Mouse (Mus musculus): Measurements from ENCODE around the gene Ccs. TPM values are rescaled to one million over a fixed set of nuclear protein-coding genes. Genes with fewer than 3 reads are reported as not detected.
"Not testable (repeated sequence)": the region's sequence is repeated elsewhere in the genome, so short reads cannot be mapped to it uniquely, and the experiment has no call there.

Gene Ccs
- total RNA-seq, 1 experiment from 2014 or later, result 24.7 TPM

DNA sequence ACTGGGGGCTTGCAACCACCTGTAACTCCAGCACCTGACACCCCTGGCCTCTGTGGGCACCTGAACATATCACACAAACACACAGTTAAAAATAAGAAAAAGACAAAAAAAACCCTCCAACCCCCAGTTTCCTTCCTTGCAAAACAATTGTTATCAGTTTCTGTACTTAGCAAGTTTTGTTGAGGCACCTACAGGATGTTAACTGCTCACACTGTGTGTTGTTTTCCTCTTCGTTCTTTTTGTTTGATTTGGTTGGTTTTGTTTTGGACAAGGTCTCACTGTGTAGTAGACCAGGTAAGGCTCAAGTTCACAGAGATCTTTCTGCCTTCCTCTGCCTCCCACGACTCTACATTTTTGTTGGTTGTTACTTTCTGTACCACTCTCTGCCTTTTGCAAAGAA, 3.5 kb upstream of the Ccs start:
- no peak for ATAC-seq (replicated peaks in 1 of 2; ENCODE audit: insufficient read depth in 1 of 2, low FRiP score in 2 of 2, low TSS enrichment in 1 of 2, low read depth in 1 of 2, poor library complexity in 2 of 2, severe bottlenecking in 2 of 2)

DNA sequence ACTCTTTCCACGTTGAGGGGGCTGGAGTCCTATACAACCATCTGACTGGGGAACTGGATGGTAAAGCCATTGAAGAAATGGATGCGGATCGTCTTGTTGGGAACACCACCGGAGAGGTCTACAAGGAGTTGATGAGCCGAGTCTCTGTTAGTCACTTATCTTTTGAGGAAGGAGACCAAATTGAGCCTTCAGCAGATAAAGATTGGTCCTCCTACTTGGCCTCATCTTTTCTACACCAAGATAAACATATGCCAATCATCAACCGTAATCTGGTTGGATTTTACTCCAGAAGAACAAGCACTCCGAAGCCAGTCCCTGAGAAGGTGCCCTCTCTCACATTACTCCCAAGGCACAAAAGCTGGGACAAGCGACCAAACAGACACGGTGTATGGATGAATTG, 1.7 kb upstream of the Ccs start:
- ATAC-seq (replicated peaks in 1 of 2; ENCODE audit: insufficient read depth in 1 of 2, low FRiP score in 2 of 2, low TSS enrichment in 1 of 2, low read depth in 1 of 2, poor library complexity in 2 of 2, severe bottlenecking in 2 of 2), result no peak

DNA sequence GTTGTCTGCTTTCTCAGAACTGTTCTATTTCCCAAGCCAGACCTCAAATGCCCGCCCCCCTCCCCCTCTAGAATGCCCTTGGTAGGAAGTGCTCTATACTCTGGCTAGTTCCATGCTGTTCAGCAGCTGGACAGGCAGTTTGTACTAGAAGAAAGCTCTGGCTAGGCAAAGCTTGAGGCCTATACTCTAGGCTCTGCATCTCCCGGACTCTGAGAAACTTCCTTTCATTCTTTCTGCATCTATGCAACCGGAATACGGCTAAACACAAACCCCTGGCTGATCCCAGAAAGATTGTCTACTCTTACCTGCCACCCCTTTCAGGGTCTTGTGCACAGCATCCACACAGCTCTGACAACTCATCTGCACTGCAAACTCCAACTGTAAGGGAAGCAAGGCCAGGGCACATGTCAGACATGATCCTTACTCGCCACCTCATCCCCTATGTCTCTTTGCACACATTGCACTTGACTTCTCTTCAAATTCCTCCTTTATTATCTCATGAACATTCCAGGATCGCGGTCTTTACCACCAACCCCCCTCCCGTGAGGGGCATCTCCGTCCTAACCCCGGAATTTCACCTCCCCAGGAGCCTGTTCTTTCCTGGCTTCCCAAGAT, 499 bp downstream of the Ccs start:
- no peak for ATAC-seq (replicated peaks in 1 of 2; ENCODE audit: insufficient read depth in 1 of 2, low FRiP score in 2 of 2, low TSS enrichment in 1 of 2, low read depth in 1 of 2, poor library complexity in 2 of 2, severe bottlenecking in 2 of 2)

DNA sequence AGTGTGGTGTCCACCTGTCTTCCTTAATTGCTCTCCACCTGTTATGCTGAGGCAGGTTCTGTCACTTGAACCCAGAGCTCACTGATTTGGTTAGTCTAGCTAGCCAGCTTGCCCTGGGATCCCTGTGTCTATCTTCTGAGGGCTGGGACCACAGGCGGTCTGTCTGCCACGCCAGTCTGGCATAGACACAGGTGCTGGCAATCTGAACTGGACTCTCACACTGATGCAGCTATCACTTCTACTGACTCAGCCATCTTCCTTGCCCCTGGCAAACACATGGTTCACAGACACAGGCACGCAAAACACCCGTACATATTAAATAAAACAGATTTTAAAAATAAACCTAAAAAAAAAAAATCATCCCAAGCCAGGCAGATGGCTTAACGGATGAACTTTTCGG, 2.1 kb downstream of the Ccs start:
- no peak for ATAC-seq (replicated peaks in 1 of 2; ENCODE audit: insufficient read depth in 1 of 2, low FRiP score in 2 of 2, low TSS enrichment in 1 of 2, low read depth in 1 of 2, poor library complexity in 2 of 2, severe bottlenecking in 2 of 2)

DNA sequence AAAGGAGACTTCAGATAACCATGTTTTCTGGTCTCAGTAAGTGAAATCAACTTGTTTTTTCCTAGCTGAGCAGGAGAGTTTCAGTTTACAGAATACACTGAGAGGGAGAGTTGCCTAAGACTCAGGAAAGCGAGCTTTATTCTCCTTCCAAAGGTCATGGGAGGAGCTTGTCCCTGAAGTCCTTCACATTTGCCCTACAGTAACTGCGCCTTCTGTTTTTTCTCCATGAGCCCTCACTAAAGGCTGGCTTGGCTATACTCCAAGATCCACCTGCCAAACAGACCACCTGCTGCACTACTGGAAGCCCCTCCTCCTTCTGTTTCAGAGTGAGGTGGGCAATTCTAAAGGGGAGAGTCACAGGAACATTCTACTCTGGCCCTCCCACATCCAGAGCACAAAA, 3.0 kb downstream of the Ccs start:
- no peak for ATAC-seq (replicated peaks in 1 of 2; ENCODE audit: insufficient read depth in 1 of 2, low FRiP score in 2 of 2, low TSS enrichment in 1 of 2, low read depth in 1 of 2, poor library complexity in 2 of 2, severe bottlenecking in 2 of 2)

DNA sequence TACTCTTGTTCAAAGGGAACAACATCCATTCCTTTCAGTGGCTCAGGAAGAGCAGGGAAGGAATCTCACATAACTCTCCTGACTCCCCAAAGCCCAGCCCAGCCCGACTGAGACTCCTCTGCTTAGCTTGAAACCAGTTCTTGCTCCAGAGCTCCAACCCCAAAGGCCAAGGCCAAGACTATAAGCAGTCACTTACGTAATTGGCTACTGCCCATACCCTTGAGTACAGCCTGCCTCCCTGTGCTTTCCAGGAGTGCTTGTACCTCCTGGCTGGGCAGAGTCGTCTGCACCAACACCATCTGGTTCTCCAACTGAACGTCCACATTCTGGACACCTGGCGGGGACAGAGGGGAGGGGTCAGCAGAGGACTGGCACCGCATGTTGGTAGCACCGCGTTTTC, 5.2 kb downstream of the Ccs start:
- ATAC-seq (replicated peaks in 1 of 2; ENCODE audit: insufficient read depth in 1 of 2, low FRiP score in 2 of 2, low TSS enrichment in 1 of 2, low read depth in 1 of 2, poor library complexity in 2 of 2, severe bottlenecking in 2 of 2), result no peak

DNA sequence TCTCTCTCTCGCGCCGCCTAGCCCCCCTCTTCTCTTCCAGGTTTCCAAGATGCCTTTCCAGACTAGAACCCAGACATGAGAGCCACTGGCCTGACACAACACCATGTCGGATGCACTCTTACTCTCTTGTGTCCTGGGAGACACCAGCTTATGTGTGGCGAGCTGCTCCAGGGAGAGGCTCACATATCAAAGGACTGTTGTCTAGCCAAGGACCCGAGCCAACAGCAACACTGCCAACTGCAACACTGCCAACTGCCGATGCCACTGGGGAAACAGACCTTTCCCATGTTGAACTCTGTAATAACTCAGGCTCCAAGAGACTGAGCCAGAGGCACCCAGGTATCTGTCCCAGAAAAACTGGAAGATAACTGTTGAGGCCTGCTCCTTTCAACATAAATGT, 10.0 kb downstream of the Ccs start:
- no peak for ATAC-seq (replicated peaks in 1 of 2; ENCODE audit: insufficient read depth in 1 of 2, low FRiP score in 2 of 2, low TSS enrichment in 1 of 2, low read depth in 1 of 2, poor library complexity in 2 of 2, severe bottlenecking in 2 of 2)

DNA sequence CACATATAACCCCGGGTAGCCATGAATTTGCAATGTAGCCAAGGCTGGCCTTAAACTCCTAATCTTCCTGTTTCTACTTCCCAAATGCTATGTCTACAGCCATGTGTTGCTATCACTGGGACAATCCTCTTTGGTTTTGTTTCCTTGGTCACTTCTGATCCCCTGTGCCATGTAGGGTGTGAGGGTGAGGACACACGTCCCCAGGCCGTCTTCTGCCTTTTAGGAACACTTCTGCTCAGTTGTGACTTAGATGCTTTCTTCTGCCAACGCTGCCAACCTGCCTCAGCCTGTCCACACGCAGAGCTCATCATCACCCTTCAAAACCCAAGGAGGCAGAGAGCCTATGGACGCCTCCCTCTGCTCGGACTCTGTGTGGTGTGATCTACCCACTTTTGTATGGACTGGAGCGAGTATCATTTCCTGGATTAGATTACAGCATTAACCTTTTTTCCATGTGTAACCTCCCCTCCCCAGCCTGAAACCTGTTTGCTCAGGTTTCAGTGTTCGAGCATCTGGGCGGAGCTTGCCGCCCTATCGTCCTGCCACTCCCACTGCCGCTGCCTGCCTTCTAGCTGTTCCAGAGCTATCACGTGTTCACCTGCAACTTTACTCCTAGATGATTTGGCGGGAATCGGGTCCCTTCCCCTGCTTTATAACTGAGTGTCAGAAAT, 10.6 kb downstream of the Ccs start:
- ATAC-seq (replicated peaks in 1 of 2; ENCODE audit: insufficient read depth in 1 of 2, low FRiP score in 2 of 2, low TSS enrichment in 1 of 2, low read depth in 1 of 2, poor library complexity in 2 of 2, severe bottlenecking in 2 of 2), result no peak

DNA sequence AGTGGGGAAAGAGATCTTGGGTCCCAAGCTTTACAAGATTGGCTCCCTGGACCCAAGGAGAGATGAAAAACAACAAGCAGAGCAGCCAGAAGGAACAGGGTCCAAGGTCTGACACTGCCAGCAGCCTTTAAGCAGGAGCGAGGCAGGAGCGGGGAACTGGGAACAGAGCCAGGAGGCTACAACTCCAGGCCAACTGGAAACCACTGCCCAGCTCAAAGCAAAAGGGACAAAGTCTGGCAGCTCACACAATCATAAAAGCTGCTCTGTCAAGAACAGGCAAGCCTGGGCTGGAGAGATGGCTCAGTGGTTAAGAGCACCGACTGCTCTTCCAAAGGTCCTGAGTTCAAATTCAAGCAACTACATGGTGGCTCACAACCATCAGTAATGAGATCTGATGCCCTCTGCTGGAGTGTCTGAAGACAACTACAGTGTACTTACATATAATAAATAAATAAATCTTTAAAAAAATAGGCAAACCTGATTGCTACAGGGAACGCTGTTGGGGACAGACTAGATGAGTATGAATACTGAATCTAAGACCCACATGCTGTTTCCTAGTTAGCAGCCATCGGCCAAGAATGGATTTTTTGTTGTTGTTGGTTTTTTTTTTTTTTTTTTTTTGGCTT, 18.3 kb downstream of the Ccs start:
- no peak for ATAC-seq (replicated peaks in 1 of 2; ENCODE audit: insufficient read depth in 1 of 2, low FRiP score in 2 of 2, low TSS enrichment in 1 of 2, low read depth in 1 of 2, poor library complexity in 2 of 2, severe bottlenecking in 2 of 2)

DNA sequence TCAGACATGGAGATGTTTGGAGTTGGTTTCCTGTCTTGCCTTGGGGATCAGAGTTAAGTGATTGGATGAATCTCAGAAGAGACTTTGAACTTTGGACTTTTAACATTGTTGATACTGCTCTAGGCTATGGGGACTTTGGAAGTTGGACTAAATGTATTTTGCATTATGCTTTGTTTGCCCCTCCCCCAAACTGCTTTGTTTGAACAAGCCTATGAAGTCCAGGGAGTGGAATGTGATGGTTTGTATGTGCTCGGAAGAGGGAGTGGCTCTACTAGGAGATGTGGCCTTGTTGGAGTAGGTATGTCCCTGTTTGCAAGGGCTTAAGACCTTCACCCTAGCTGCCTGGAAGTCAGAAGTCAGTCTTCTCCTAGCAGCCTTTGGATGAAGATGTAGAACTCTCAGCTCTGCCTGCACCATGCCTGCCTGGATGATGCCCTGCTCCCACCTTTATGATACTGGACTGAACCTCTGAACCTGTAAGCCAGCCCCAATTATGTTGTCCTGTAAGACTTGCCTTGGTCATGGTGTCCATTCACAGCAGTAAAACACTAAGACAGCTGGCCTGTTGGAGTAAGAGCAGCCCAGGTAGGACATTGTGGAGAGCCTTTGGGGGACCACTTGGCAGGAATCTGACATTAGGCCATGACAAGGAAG, 21.8 kb downstream of the Ccs start:
- ATAC-seq (replicated peaks in 1 of 2; ENCODE audit: insufficient read depth in 1 of 2, low FRiP score in 2 of 2, low TSS enrichment in 1 of 2, low read depth in 1 of 2, poor library complexity in 2 of 2, severe bottlenecking in 2 of 2), result no peak

DNA sequence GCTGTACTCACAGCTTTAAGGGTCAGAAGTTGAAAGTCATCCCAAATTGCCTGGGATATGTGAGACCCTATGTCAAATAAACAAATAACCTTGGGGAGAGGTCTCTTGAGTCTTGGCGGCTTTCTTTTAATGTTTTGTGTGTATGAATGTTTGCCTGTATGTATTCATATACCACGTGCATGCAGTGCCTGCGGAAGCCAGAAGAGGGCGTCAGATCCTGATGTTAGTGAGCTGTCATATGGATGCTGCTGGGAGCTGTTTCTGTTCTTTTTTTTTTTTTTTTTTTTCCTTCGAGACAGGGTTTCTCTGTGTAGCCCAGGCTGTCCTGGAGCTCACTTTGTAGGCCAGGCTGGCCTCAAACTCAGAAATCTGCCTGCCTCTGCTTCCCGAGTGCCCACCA, 26.1 kb downstream of the Ccs start:
- ATAC-seq (replicated peaks in 1 of 2; ENCODE audit: insufficient read depth in 1 of 2, low FRiP score in 2 of 2, low TSS enrichment in 1 of 2, low read depth in 1 of 2, poor library complexity in 2 of 2, severe bottlenecking in 2 of 2), result no peak

DNA sequence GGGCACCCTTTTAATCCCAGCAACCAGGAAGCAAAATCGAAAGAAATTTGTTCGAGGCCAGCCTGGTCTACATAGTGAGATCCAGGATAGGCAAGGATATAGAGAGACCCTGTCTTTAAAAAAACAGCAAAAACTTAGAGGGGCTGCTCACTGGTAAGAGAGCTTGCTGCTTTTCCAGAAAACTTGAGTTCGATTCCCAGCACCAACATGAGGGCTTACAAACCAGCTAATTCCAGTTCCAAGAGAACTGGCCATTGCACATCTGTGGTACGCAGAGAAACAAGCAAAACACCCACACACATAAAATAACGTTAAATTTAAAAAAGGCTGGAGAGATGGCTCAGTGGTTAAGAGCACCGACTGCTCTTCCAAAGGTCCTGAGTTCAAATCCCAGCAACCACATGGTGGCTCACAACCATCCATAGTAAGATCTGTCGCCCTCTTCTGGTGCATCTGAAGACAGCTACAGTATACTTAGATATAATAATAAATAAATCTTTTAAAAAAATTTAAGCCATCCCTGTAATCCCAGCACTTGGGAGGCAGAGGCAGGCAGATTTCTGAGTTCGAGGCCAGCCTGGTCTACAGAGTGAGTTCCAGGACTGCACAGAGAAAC, 26.7 kb downstream of the Ccs start:
- ATAC-seq (replicated peaks in 1 of 2; ENCODE audit: insufficient read depth in 1 of 2, low FRiP score in 2 of 2, low TSS enrichment in 1 of 2, low read depth in 1 of 2, poor library complexity in 2 of 2, severe bottlenecking in 2 of 2), result not testable (repeated sequence)

DNA sequence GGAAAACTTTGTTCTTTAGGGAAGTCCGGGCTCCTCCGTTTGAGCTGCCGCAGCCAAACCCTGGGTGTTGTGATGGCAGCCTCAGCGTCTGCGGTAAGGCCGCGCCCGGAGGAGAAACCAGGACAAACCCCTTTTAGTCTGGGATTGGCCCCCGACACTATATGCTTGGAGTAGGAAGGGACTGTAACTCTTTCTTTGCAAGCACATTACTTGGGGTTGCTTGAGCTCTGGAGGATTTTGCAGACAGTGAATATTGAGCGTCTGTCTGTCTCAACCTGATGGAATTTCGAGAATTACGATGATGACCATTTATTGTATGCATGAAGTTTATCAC, 27.3 kb downstream of the Ccs start:
- ATAC-seq (replicated peaks in 1 of 2; ENCODE audit: insufficient read depth in 1 of 2, low FRiP score in 2 of 2, low TSS enrichment in 1 of 2, low read depth in 1 of 2, poor library complexity in 2 of 2, severe bottlenecking in 2 of 2), result no peak

DNA sequence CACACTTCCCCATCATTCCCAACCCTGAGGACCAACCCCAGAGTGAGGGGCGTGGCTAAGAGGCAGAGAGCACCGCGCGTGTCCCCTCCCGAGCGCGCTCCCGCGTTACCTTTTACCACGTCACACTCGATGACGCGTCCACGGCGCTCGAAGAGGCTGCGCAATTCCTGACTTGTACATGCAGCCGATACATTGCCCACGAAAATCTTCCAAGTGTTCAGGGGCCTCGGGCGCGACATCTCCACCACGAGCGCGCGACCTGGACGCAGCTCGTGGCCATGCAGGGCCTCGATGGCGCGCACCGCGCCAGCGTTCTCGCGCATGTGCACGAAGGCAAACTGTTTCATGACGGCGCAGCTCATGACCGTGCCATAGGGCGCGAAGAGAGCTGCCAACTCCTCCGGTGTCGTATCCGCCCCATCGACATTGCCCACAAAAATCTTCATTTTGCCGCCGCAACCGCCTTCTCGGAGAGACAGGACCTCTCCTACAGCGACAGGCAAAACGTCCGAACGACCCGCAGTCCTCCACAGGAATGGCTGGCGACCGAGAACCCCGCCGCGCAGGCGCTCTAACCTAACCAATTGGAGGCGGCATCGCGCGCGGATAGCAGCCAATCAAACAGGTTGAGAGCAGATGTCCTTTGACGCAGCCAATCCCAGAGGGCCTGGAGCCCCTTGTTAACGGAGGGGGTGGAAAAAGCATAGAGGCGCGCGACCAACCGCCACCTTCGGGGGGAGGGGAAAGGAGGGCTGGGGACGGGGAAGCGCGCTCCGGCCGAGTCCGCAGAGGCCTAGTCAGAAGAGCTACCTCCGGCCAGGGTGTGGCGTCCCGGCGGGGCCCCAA, 27.8 kb downstream of the Ccs start, which contains the start of the genes Gm21992 and Rbm14:
Gm21992 (minus strand) TSS at position 550 of the 846 bp plus-strand sequence.
Rbm14 (minus strand) TSS at position 572 of the 846 bp plus-strand sequence.
- peak; percentile 95 to 96 for ATAC-seq (replicated peaks in 1 of 2; ENCODE audit: insufficient read depth in 1 of 2, low FRiP score in 2 of 2, low TSS enrichment in 1 of 2, low read depth in 1 of 2, poor library complexity in 2 of 2, severe bottlenecking in 2 of 2)

DNA sequence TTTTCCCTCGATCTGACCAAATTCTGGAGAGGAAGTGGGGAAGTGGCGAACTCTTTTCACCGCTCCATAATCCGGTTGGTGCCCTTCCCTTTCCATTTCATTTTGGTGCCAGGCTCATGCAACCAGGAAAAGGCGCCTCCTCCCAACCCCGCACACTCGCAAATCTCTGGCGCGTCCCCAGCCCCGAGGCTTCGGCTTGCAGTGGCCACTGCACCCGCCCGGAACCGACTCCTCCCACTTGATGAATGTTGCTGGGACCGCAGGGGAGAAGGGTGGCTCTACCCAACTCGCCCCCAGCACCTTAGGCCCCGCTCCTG, 28.4 kb downstream of the Ccs start:
- no peak; a peak in 1 of 4 replicates for ATAC-seq (replicated peaks in 1 of 2; ENCODE audit: insufficient read depth in 1 of 2, low FRiP score in 2 of 2, low TSS enrichment in 1 of 2, low read depth in 1 of 2, poor library complexity in 2 of 2, severe bottlenecking in 2 of 2)

DNA sequence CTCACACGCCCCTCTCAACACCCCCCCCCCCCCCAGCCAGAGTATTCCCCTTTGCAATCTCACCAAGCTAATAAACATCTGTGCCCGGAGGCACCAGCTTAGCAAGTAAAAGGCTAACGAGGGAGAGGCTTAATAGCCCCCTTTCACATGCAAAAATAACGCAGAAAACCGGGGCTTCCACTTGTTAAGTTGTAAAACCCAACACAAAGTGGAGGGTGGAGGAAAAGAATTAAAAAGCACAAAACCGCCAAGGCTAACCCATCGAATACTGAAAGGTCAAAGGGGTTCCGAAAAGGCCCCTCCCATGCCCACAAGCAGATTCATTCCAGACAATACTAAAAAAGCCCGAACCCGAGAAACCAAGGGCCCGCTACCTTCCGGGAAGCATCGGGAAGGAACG, 28.8 kb downstream of the Ccs start:
- ATAC-seq (replicated peaks in 1 of 2; ENCODE audit: insufficient read depth in 1 of 2, low FRiP score in 2 of 2, low TSS enrichment in 1 of 2, low read depth in 1 of 2, poor library complexity in 2 of 2, severe bottlenecking in 2 of 2), result no peak

DNA sequence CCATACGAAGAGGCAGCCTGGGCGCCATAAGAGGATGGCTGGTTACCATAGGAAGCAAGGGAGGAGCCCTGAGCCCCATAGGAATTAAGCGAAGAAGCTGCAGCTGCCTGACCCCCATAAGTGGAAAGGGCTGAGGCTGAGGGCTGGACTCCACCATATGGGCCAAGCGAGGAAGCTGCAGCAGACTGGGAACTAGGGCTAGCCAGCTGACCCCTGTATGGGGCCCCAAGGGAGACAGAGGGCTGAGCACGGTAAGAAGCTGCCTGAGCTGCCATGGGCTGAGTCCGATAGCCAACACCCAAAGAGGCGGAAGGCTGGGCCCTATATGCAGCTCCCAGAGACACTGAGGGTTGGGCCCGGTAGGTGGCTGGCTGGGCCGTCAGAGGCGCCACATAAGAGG, 35.8 kb downstream of the Ccs start:
- no peak; a peak in 1 of 4 replicates for ATAC-seq (replicated peaks in 1 of 2; ENCODE audit: insufficient read depth in 1 of 2, low FRiP score in 2 of 2, low TSS enrichment in 1 of 2, low read depth in 1 of 2, poor library complexity in 2 of 2, severe bottlenecking in 2 of 2)

Measured in hematopoietic stem cell, adult 5-6 weeks (primary cell).